Mouse (Mus musculus): ENCODE measurements around the gene Blmh.

DNA sequence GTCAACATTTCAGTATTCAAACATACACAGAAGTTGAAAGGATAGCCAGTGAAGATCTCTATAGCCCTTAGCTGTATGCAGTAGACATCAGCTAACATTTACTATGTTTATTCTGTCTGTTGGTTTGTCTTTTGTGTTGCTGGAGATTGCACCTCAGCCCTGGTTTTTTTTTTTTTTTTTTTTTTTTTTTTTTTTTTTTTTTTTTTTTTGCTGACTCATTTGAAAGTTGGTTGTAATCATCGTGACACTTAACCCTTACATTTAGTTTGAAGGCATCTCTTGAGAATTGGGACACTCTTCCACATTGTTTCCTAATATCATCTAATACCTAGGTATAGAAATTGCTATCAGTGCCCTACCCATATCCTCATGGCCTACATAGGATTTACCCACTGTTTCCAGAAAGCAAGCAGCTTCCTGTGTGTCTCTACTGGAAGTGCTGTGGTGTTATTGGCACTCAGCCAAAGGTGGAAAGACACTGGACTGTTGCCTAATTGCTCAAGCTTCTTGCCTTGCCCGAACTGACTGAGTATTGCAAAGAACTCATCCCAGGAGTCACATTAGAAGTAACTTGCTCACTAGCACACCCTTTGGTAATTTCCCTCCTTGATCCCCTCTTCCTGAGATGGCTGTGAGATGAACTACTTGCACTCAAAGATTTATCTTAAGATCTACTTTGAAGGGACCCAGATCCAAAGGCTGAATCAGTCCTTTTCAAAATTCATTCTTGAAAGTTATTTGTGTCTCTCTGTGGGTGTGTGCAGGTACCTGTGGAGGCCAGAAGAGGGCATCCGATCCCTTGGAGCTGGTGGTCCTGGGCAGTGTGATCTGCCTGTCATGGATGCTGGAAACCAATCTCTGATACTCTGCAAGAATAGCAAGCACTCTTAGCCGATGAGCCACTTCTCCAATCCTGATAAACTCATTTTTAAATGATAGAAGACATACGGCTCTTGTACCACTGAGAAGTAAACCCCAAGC is 24.6 kb upstream of the Blmh start:
- TF ChIP-seq GATA1 (IDR thresholded peaks at IDR 0.05; ENCODE audit: low read length) (no peak), TAL1 (IDR thresholded peaks at IDR 0.05; ENCODE audit: low read length) (no peak)

Data from erythroblast, embryonic 14.5 days (primary cell).